Mouse (Mus musculus) T-cell, adult 2 months (primary cell): ENCODE results near the gene Gatad2b.

ENCODE experiments used
- DNase-seq: peaks from one replicate; pipeline ENCODE4 v3.0.0; 2022; ENCODE audit warnings: low spot score

The Gatad2b gene

GRCm38 (mm10) chr3:90309589-90309988 is 16.6 kb downstream of the Gatad2b start:
- DNase-seq = peak; percentile 28

GRCm38 (mm10) chr3:90313367-90313766 is 20.4 kb downstream of the Gatad2b start:
- DNase-seq = peak; percentile 36

- DNase-seq = no peak
These were observed 21.3 kb downstream of the Gatad2b start for GRCm38 (mm10) chr3:90314241-90314640.

- no peak for DNase-seq
These were observed 29.3 kb downstream of the Gatad2b start for GRCm38 (mm10) chr3:90322289-90322688.

- DNase-seq = peak; percentile 70
These were observed 30.1 kb downstream of the Gatad2b start for GRCm38 (mm10) chr3:90323119-90323518.

GRCm38 (mm10) chr3:90332485-90332884 is 39.5 kb downstream of the Gatad2b start:
- DNase-seq = no peak

- DNase-seq = no peak
These were observed 42.5 kb downstream of the Gatad2b start for GRCm38 (mm10) chr3:90335517-90335916.

- DNase-seq = no peak
These were observed 45.2 kb downstream of the Gatad2b start for GRCm38 (mm10) chr3:90338190-90338589.

- DNase-seq = no peak
These were observed 47.2 kb downstream of the Gatad2b start for GRCm38 (mm10) chr3:90340177-90340576.

- DNase-seq = peak; percentile 27
These were observed 49.9 kb downstream of the Gatad2b start for GRCm38 (mm10) chr3:90342853-90343252.

- DNase-seq = no peak
These were observed 54.9 kb downstream of the Gatad2b start for GRCm38 (mm10) chr3:90347847-90348246.

- no peak for DNase-seq
These were observed 65.0 kb downstream of the Gatad2b start for GRCm38 (mm10) chr3:90357959-90358358.

- peak; percentile 11 for DNase-seq
These were observed 66.3 kb downstream of the Gatad2b start for GRCm38 (mm10) chr3:90359230-90359629.

- no peak for DNase-seq
These were observed 68.5 kb downstream of the Gatad2b start for GRCm38 (mm10) chr3:90361476-90361875.

- no peak for DNase-seq
These were observed 69.4 kb downstream of the Gatad2b start for GRCm38 (mm10) chr3:90362346-90362745.

GRCm38 (mm10) chr3:90367001-90367632 is 74.1 kb downstream of the Gatad2b start:
- no peak for DNase-seq

GRCm38 (mm10) chr3:90369041-90369440 is 76.1 kb downstream of the Gatad2b start:
- DNase-seq = no peak

GRCm38 (mm10) chr3:90371857-90372256 is 78.9 kb downstream of the Gatad2b start:
- no peak for DNase-seq

- no peak for DNase-seq
These were observed 79.8 kb downstream of the Gatad2b start for GRCm38 (mm10) chr3:90372817-90373216.

- DNase-seq = peak; percentile 75
These were observed 80.6 kb downstream of the Gatad2b start for GRCm38 (mm10) chr3:90373432-90374028.

- no peak for DNase-seq
These were observed 81.4 kb downstream of the Gatad2b start for GRCm38 (mm10) chr3:90374368-90374767.

GRCm38 (mm10) chr3:90375562-90376246 is 82.7 kb downstream of the Gatad2b start:
- no peak for DNase-seq

GRCm38 (mm10) chr3:90376247-90376585 is 83.2 kb downstream of the Gatad2b start:
- DNase-seq = no peak
